Mouse (Mus musculus): ENCODE data around the gene Pde4dip.

Pde4dip gene

GRCm38 (mm10) chr3:97888168-97888901, at the start of gene Pde4dip:
Gene Pde4dip, minus strand, starts transcription at chr3:97888707.
- no peak for DNase-seq (ENCODE audit: low spot score in 2 of 2)

GRCm38 (mm10) chr3:97937945-97938266, 49.4 kb upstream of the Pde4dip start:
- no peak for DNase-seq (ENCODE audit: low spot score in 2 of 2)

- no peak for DNase-seq (ENCODE audit: low spot score in 2 of 2)
Observed at GRCm38 (mm10) chr3:97937068-97937944, 48.8 kb upstream of the Pde4dip start.

GRCm38 (mm10) chr3:97934331-97935300, 46.1 kb upstream of the Pde4dip start:
- no peak for DNase-seq (ENCODE audit: low spot score in 2 of 2)

- no peak for DNase-seq (ENCODE audit: low spot score in 2 of 2)
Observed at GRCm38 (mm10) chr3:97933811-97934210, 45.3 kb upstream of the Pde4dip start.

- peak in 1 of 2 experiments; percentile 55 for DNase-seq (ENCODE audit: low spot score in 2 of 2)
Observed at GRCm38 (mm10) chr3:97933251-97933650, 44.7 kb upstream of the Pde4dip start.

GRCm38 (mm10) chr3:97932771-97933170, 44.3 kb upstream of the Pde4dip start:
- DNase-seq (ENCODE audit: low spot score in 2 of 2) = no peak

- DNase-seq (ENCODE audit: low spot score in 2 of 2) = peak; percentile 52 to 76
Observed at GRCm38 (mm10) chr3:97932131-97932530, 43.6 kb upstream of the Pde4dip start.

- DNase-seq (ENCODE audit: low spot score in 2 of 2) = no peak
Observed at GRCm38 (mm10) chr3:97931310-97931885, 42.9 kb upstream of the Pde4dip start.

GRCm38 (mm10) chr3:97930787-97931158, 42.3 kb upstream of the Pde4dip start:
- DNase-seq (ENCODE audit: low spot score in 2 of 2) = no peak

- no peak for DNase-seq (ENCODE audit: low spot score in 2 of 2)
Observed at GRCm38 (mm10) chr3:97930141-97930786, 41.8 kb upstream of the Pde4dip start.

- peak; percentile 79 to 88 for DNase-seq (ENCODE audit: low spot score in 2 of 2)
Observed at GRCm38 (mm10) chr3:97928968-97929858, 40.7 kb upstream of the Pde4dip start.

GRCm38 (mm10) chr3:97927322-97927721, 38.8 kb upstream of the Pde4dip start:
- DNase-seq (ENCODE audit: low spot score in 2 of 2) = peak in 1 of 2 experiments; percentile 45

GRCm38 (mm10) chr3:97925246-97925645, 36.7 kb upstream of the Pde4dip start:
- DNase-seq (ENCODE audit: low spot score in 2 of 2) = peak in 1 of 2 experiments; percentile 52

GRCm38 (mm10) chr3:97918885-97919550, 30.5 kb upstream of the Pde4dip start:
- no peak for DNase-seq (ENCODE audit: low spot score in 2 of 2)

- DNase-seq (ENCODE audit: low spot score in 2 of 2) = no peak
Observed at GRCm38 (mm10) chr3:97915081-97915480, 26.6 kb upstream of the Pde4dip start.

GRCm38 (mm10) chr3:97911093-97911492, 22.6 kb upstream of the Pde4dip start:
- DNase-seq (ENCODE audit: low spot score in 2 of 2) = no peak

- no peak for DNase-seq (ENCODE audit: low spot score in 2 of 2)
Observed at GRCm38 (mm10) chr3:97909737-97910136, 21.2 kb upstream of the Pde4dip start.

- DNase-seq (ENCODE audit: low spot score in 2 of 2) = no peak
Observed at GRCm38 (mm10) chr3:97901586-97901985, 13.1 kb upstream of the Pde4dip start.
